In the genomic region with DNA sequence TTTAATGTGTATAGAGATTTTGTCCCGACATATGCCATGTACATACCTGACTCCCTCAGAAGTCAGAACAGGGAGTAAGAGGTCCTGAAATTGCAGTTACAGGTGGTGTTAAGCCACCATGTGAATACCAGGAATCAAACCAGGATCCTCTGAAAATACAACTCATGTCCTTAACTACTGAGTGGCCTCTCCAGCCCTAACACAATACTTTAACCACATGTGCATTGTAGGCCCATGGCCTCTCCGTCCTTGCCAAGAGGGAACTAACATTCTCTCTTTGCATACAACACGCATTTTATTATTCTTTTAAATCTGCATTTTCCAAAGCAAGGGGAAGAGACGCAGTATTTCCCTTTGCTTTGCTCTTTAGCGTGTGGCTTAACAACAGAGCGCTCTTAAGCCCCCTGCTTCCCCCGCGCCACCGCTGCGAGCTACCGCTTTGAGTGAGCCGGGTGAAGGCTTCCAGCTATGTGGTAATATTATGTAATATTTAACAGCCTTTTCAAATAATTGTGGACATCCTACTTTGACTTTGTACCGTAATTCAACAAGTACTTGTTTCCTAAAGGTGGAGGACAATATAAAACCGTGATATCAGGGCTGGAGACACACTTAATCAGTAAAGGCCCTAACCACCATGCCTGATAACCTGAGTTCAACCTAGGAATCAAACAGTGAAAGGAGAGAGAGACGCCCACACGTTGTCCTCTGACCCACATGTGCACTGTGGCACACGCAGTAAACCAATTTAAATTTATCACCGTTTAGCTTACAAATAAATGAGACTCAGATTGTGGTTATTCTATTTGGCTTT, we compare ENCODE assay signal across 15 mouse cellular contexts. TPM values are rescaled to one million over a fixed set of nuclear protein-coding genes. Genes with fewer than 3 reads are reported as not detected.
DNase-seq lines count a peak whose midpoint lies in the region; ATAC-seq and TF ChIP-seq lines count a peak whose summit lies in the region.
"Had no signal": no experiment of that assay in that cellular context is flagged by ENCODE, and none has a peak within 500 bp of the region (broad histone marks: within the 10 kb centered on the region; RNA-seq: fewer than 3 reads in every experiment).

No protein-coding gene starts in this region.

- ATAC-seq in liver, embryonic 11.5 days (replicated peaks; ENCODE audit: low FRiP score), result no peak
- ATAC-seq in granulocyte monocyte progenitor cell, adult 5-6 weeks (replicated peaks; ENCODE audit: poor library complexity, severe bottlenecking), result peak; percentile 38
- ATAC-seq in liver, embryonic 15.5 days (ENCODE audit: insufficient read depth), result peak; percentile 8; the same call in 1 of the 2 replicates
- ATAC-seq in stomach, postnatal 0 days (ENCODE audit: low FRiP score, low TSS enrichment), result peak; percentile 90
- ATAC-seq in forebrain, postnatal 0 days, result no peak

- intact Hi-C loops in left cerebral cortex, postnatal 36 days (cut with DNase I), result no loop called here

- TF ChIP-seq POLR2A in liver, adult 2 months (IDR thresholded peaks at IDR 0.05; ENCODE audit: extremely low read depth, insufficient read depth, low read length), result no peak

- peak overlapping the region; percentile 42; the same call in 1 of the 2 replicates for H3K9ac ChIP-seq in liver, adult 2 months (ENCODE audit: low read depth, low read length)
- H3K9ac ChIP-seq in liver, embryonic 11.5 days (ENCODE audit: low read depth, low read length), result no peak overlapping the region
- H3K9ac ChIP-seq in liver, embryonic 15.5 days, result no peak overlapping the region
- H3K9ac ChIP-seq in stomach, postnatal 0 days (ENCODE audit: low read length), result no peak overlapping the region
- no peak overlapping the region for H3K9ac ChIP-seq in forebrain, postnatal 0 days
- H3K9ac ChIP-seq: lung, embryonic 15.5 days had no signal

- no peak for TF ChIP-seq CTCF in liver, adult 2 months (IDR thresholded peaks at IDR 0.05; ENCODE audit: low read depth, low read length)
- TF ChIP-seq CTCF in stomach, postnatal 0 days (IDR thresholded peaks at IDR 0.05; ENCODE audit: low read depth), result no peak
- no peak for TF ChIP-seq CTCF in forebrain, postnatal 0 days (IDR thresholded peaks at IDR 0.05; ENCODE audit: low read depth)

- DNase-seq in liver, adult 2 months (ENCODE audit: extremely low read depth, low read depth, low spot score), result peak; percentile 97
- no peak for DNase-seq in liver, embryonic 11.5 days (ENCODE audit: low spot score)
- DNase-seq in stomach, postnatal 0 days (ENCODE audit: low spot score), result peak; percentile 69
- DNase-seq in left cerebral cortex, postnatal 36 days (ENCODE audit: low spot score in 2 of 2), result no peak
- DNase-seq in forebrain, postnatal 0 days, result no peak
- DNase-seq: cerebellum, postnatal 10 days; gastrocnemius, postnatal 14 days; layer of hippocampus, postnatal 36 days; right cerebral cortex, adult 18-20 months; thymus, postnatal 25 days had no signal

- H3K27ac ChIP-seq in liver, adult 2 months (replicated peaks; ENCODE audit: insufficient read depth, low read depth, low read length), result peak overlapping the region; percentile 95
- no peak overlapping the region for H3K27ac ChIP-seq in liver, embryonic 11.5 days (ENCODE audit: low read depth, low read length)
- H3K27ac ChIP-seq in liver, embryonic 15.5 days (replicated peaks), result peak overlapping the region; percentile 75
- 0 out of 2 replicates have a peak overlapping the region, but pooled peaks have one; percentile 19 for H3K27ac ChIP-seq in stomach, postnatal 0 days (replicated peaks)
- H3K27ac ChIP-seq in forebrain, postnatal 0 days (ENCODE audit: low read depth, low read length), result no peak overlapping the region
- H3K27ac ChIP-seq: limb, embryonic 10.5 days; lung, embryonic 15.5 days had no signal

- 23% methylated on average over 18 of the region's 18 CpGs for WGBS in liver, adult 2 months
- WGBS in liver, embryonic 11.5 days, result 76% methylated on average over 18 of the region's 18 CpGs
- 59% methylated on average over 18 of the region's 18 CpGs for WGBS in liver, embryonic 15.5 days (ENCODE audit: insufficient replicate concordance)
- 66% methylated on average over 18 of the region's 18 CpGs for WGBS in stomach, postnatal 0 days
- 88% methylated on average over 18 of the region's 18 CpGs for WGBS in forebrain, postnatal 0 days

- H3K36me3 ChIP-seq in liver, adult 2 months (ENCODE audit: control insufficient read depth, insufficient read depth, low read length), result no peaks in the 10 kb centered on the region
- no peaks in the 10 kb centered on the region for H3K36me3 ChIP-seq in liver, embryonic 11.5 days (ENCODE audit: control insufficient read depth, insufficient read depth, low read length)
- no peaks in the 10 kb centered on the region for H3K36me3 ChIP-seq in liver, embryonic 15.5 days (replicated peaks)
- no peaks in the 10 kb centered on the region for H3K36me3 ChIP-seq in stomach, postnatal 0 days (ENCODE audit: control insufficient read depth, insufficient read depth, low read length)
- no peaks in the 10 kb centered on the region for H3K36me3 ChIP-seq in forebrain, postnatal 0 days (ENCODE audit: insufficient read depth)
- H3K36me3 ChIP-seq: limb, embryonic 10.5 days; lung, embryonic 15.5 days had no signal

- no peaks in the 10 kb centered on the region; the same call in 1 of the 2 replicates for H3K79me2 ChIP-seq in liver, adult 2 months (ENCODE audit: control insufficient read depth, insufficient read depth, low read length)

- H3K4me2 ChIP-seq in liver, embryonic 11.5 days, result no peak overlapping the region
- H3K4me2 ChIP-seq in liver, embryonic 15.5 days, result no peak overlapping the region
- no peak overlapping the region for H3K4me2 ChIP-seq in stomach, postnatal 0 days (replicated peaks; ENCODE audit: low read depth)
- H3K4me2 ChIP-seq in forebrain, postnatal 0 days (ENCODE audit: low read depth), result no peak overlapping the region
- H3K4me2 ChIP-seq: lung, embryonic 15.5 days had no signal

- H3K4me1 ChIP-seq in liver, adult 2 months (ENCODE audit: control insufficient read depth, insufficient read depth, low read length), result peaks cover 6% of the 10 kb centered on the region
- peaks cover 23% of the 10 kb centered on the region for H3K4me1 ChIP-seq in liver, embryonic 11.5 days (replicated peaks; ENCODE audit: control insufficient read depth, insufficient read depth, low read length)
- peaks cover 40% of the 10 kb centered on the region for H3K4me1 ChIP-seq in liver, embryonic 15.5 days (replicated peaks)
- H3K4me1 ChIP-seq in stomach, postnatal 0 days (replicated peaks; ENCODE audit: control insufficient read depth, insufficient read depth), result no peaks in the 10 kb centered on the region
- no peaks in the 10 kb centered on the region for H3K4me1 ChIP-seq in forebrain, postnatal 0 days (ENCODE audit: insufficient read depth)
- H3K4me1 ChIP-seq: lung, embryonic 15.5 days had no signal

- H3K4me3 ChIP-seq in liver, adult 2 months (ENCODE audit: insufficient read depth, low read depth, low read length), result peak overlapping the region; percentile 33; the same call in 1 of the 2 replicates
- no peak overlapping the region for H3K4me3 ChIP-seq in liver, embryonic 11.5 days (ENCODE audit: low read depth, low read length)
- H3K4me3 ChIP-seq in liver, embryonic 15.5 days (replicated peaks), result no peak overlapping the region
- H3K4me3 ChIP-seq in stomach, postnatal 0 days (ENCODE audit: low read depth, low read length), result no peak overlapping the region
- no peak overlapping the region for H3K4me3 ChIP-seq in forebrain, postnatal 0 days (ENCODE audit: low read depth, low read length)
- H3K4me3 ChIP-seq: limb, embryonic 10.5 days; lung, embryonic 15.5 days; megakaryocyte, embryonic 14.5 days had no signal

- no peaks in the 10 kb centered on the region for H3K27me3 ChIP-seq in liver, adult 2 months (ENCODE audit: control insufficient read depth, insufficient read depth, low read length)
- H3K27me3 ChIP-seq in liver, embryonic 11.5 days (replicated peaks; ENCODE audit: control insufficient read depth, insufficient read depth, low read length), result no peaks in the 10 kb centered on the region
- no peaks in the 10 kb centered on the region for H3K27me3 ChIP-seq in liver, embryonic 15.5 days
- H3K27me3 ChIP-seq in stomach, postnatal 0 days (ENCODE audit: control insufficient read depth, insufficient read depth, low read length), result no peaks in the 10 kb centered on the region
- H3K27me3 ChIP-seq in forebrain, postnatal 0 days (ENCODE audit: insufficient read depth, low read length), result no peaks in the 10 kb centered on the region
- H3K27me3 ChIP-seq: lung, embryonic 15.5 days had no signal

- TF ChIP-seq EP300 in stomach, postnatal 0 days (optimal IDR thresholded peaks at IDR 0.05), result no peak

- no peaks in the 10 kb centered on the region for H3K9me3 ChIP-seq in liver, embryonic 11.5 days (ENCODE audit: control insufficient read depth, low read length)
- no peaks in the 10 kb centered on the region for H3K9me3 ChIP-seq in liver, embryonic 15.5 days (replicated peaks)
- H3K9me3 ChIP-seq in stomach, postnatal 0 days (ENCODE audit: control insufficient read depth, low read length), result no peaks in the 10 kb centered on the region
- H3K9me3 ChIP-seq in forebrain, postnatal 0 days (ENCODE audit: low read length), result no peaks in the 10 kb centered on the region
- H3K9me3 ChIP-seq: limb, embryonic 10.5 days; lung, embryonic 15.5 days had no signal

RNA-seq across cellular contexts. Expression of a gene that starts 17.6 kb away (rescaled TPM):
- 130 TPM in 2 replicates for total RNA-seq in liver, adult 2 months (2014; rRNA removed)
- polyA plus RNA-seq in liver, adult 2 months (2012; rRNA removed), result 128 and 130 TPM in 2 replicates
- 51.2 and 54.7 TPM in 2 replicates for polyA plus RNA-seq in liver, embryonic 11.5 days (2014; fragmentation: Nextera tagmentation; extraction: Ambion mirVana)
- 73.3 and 80.0 TPM in 2 replicates for total RNA-seq in granulocyte monocyte progenitor cell, adult 5-6 weeks (2014; fragmentation: Nextera tagmentation)
- total RNA-seq in granulocyte monocyte progenitor cell, adult 5-6 weeks (2017), result 202 and 218 TPM in 2 replicates
- 54.0 and 58.1 TPM in 2 replicates for polyA plus RNA-seq in liver, embryonic 15.5 days (2015; fragmentation: Nextera tagmentation; extraction: Ambion mirVana)
- 81.9 and 82.0 TPM in 2 replicates for polyA plus RNA-seq in stomach, postnatal 0 days (2015; fragmentation: Nextera tagmentation; extraction: Ambion mirVana)
- total RNA-seq in left cerebral cortex, postnatal 36 days (2021), result 100 to 1,000 TPM; 118 to 119 TPM
- total RNA-seq in forebrain, postnatal 0 days (2014; rRNA removed), result 118 and 119 TPM in 2 replicates
- polyA plus RNA-seq in forebrain, postnatal 0 days (2015; fragmentation: Nextera tagmentation; extraction: Ambion mirVana), result 122 TPM in 2 replicates

RNA-seq across cellular contexts. Expression of a gene that starts 26.5 kb away (rescaled TPM):
- total RNA-seq in liver, adult 2 months (2014; rRNA removed), result 21.9 and 36.3 TPM in 2 replicates
- polyA plus RNA-seq in liver, adult 2 months (2012; rRNA removed), result 85.0 and 89.8 TPM in 2 replicates
- 21.6 and 26.3 TPM in 2 replicates for polyA plus RNA-seq in liver, embryonic 11.5 days (2014; fragmentation: Nextera tagmentation; extraction: Ambion mirVana)
- total RNA-seq in granulocyte monocyte progenitor cell, adult 5-6 weeks (2014; fragmentation: Nextera tagmentation), result 288 and 308 TPM in 2 replicates
- 141 and 161 TPM in 2 replicates for total RNA-seq in granulocyte monocyte progenitor cell, adult 5-6 weeks (2017)
- 19.3 and 21.0 TPM in 2 replicates for polyA plus RNA-seq in liver, embryonic 15.5 days (2015; fragmentation: Nextera tagmentation; extraction: Ambion mirVana)
- 45.9 and 65.4 TPM in 2 replicates for polyA plus RNA-seq in stomach, postnatal 0 days (2015; fragmentation: Nextera tagmentation; extraction: Ambion mirVana)
- total RNA-seq in left cerebral cortex, postnatal 36 days (2021), result 100 to 1,000 TPM; 116 to 122 TPM
- total RNA-seq in forebrain, postnatal 0 days (2014; rRNA removed), result 87.9 and 94.4 TPM in 2 replicates
- 87.3 and 87.8 TPM in 2 replicates for polyA plus RNA-seq in forebrain, postnatal 0 days (2015; fragmentation: Nextera tagmentation; extraction: Ambion mirVana)

RNA-seq across cellular contexts. Expression of a gene that starts 41.9 kb away (rescaled TPM):
- total RNA-seq in liver, adult 2 months (2014; rRNA removed), result 1.3 and 3.1 TPM in 2 replicates
- 4.1 and 5.8 TPM in 2 replicates for polyA plus RNA-seq in liver, adult 2 months (2012; rRNA removed)
- polyA plus RNA-seq in liver, embryonic 11.5 days (2014; fragmentation: Nextera tagmentation; extraction: Ambion mirVana), result 3.6 and 5.2 TPM in 2 replicates
- 0.15 TPM in 1 of 2 replicates, not detected in the other for total RNA-seq in granulocyte monocyte progenitor cell, adult 5-6 weeks (2014; fragmentation: Nextera tagmentation)
- 0.26 and 0.88 TPM in 2 replicates for total RNA-seq in granulocyte monocyte progenitor cell, adult 5-6 weeks (2017)
- polyA plus RNA-seq in liver, embryonic 15.5 days (2015; fragmentation: Nextera tagmentation; extraction: Ambion mirVana), result 2.1 and 3.2 TPM in 2 replicates
- 0.70 and 0.76 TPM in 2 replicates for polyA plus RNA-seq in stomach, postnatal 0 days (2015; fragmentation: Nextera tagmentation; extraction: Ambion mirVana)
- total RNA-seq in left cerebral cortex, postnatal 36 days (2021), result 1 to 10 TPM; 1.8 to 4.4 TPM
- total RNA-seq in forebrain, postnatal 0 days (2014; rRNA removed), result 0.10 TPM in 1 of 2 replicates, not detected in the other
- 0.80 and 1.1 TPM in 2 replicates for polyA plus RNA-seq in forebrain, postnatal 0 days (2015; fragmentation: Nextera tagmentation; extraction: Ambion mirVana)

RNA-seq across cellular contexts. Expression of a gene that starts 51.3 kb away (rescaled TPM):
- total RNA-seq in liver, adult 2 months (2014; rRNA removed), result 0.83 and 0.87 TPM in 2 replicates
- 0.91 and 1.4 TPM in 2 replicates for polyA plus RNA-seq in liver, adult 2 months (2012; rRNA removed)
- 28.3 and 30.2 TPM in 2 replicates for polyA plus RNA-seq in liver, embryonic 11.5 days (2014; fragmentation: Nextera tagmentation; extraction: Ambion mirVana)
- 3.2 TPM in 1 of 2 replicates, not detected in the other for total RNA-seq in granulocyte monocyte progenitor cell, adult 5-6 weeks (2014; fragmentation: Nextera tagmentation)
- total RNA-seq in granulocyte monocyte progenitor cell, adult 5-6 weeks (2017), result 0.15 and 0.95 TPM in 2 replicates
- polyA plus RNA-seq in liver, embryonic 15.5 days (2015; fragmentation: Nextera tagmentation; extraction: Ambion mirVana), result 5.4 and 5.8 TPM in 2 replicates
- polyA plus RNA-seq in stomach, postnatal 0 days (2015; fragmentation: Nextera tagmentation; extraction: Ambion mirVana), result 25.3 and 29.7 TPM in 2 replicates
- 100 to 1,000 TPM; 173 to 176 TPM for total RNA-seq in left cerebral cortex, postnatal 36 days (2021)
- 45.4 and 61.3 TPM in 2 replicates for total RNA-seq in forebrain, postnatal 0 days (2014; rRNA removed)
- 14.8 and 16.9 TPM in 2 replicates for polyA plus RNA-seq in forebrain, postnatal 0 days (2015; fragmentation: Nextera tagmentation; extraction: Ambion mirVana)

RNA-seq across cellular contexts. Expression of a gene that starts 57.0 kb away (rescaled TPM):
- 1.5 and 1.8 TPM in 2 replicates for total RNA-seq in liver, adult 2 months (2014; rRNA removed)
- polyA plus RNA-seq in liver, adult 2 months (2012; rRNA removed), result 5.2 and 10.0 TPM in 2 replicates
- polyA plus RNA-seq in liver, embryonic 11.5 days (2014; fragmentation: Nextera tagmentation; extraction: Ambion mirVana), result 64.0 and 70.8 TPM in 2 replicates
- 51.9 and 54.4 TPM in 2 replicates for total RNA-seq in granulocyte monocyte progenitor cell, adult 5-6 weeks (2014; fragmentation: Nextera tagmentation)
- total RNA-seq in granulocyte monocyte progenitor cell, adult 5-6 weeks (2017), result 17.9 and 19.9 TPM in 2 replicates
- 16.7 and 16.9 TPM in 2 replicates for polyA plus RNA-seq in liver, embryonic 15.5 days (2015; fragmentation: Nextera tagmentation; extraction: Ambion mirVana)
- polyA plus RNA-seq in stomach, postnatal 0 days (2015; fragmentation: Nextera tagmentation; extraction: Ambion mirVana), result 27.8 and 32.9 TPM in 2 replicates
- 100 to 1,000 TPM; 195 to 221 TPM for total RNA-seq in left cerebral cortex, postnatal 36 days (2021)
- 198 and 245 TPM in 2 replicates for total RNA-seq in forebrain, postnatal 0 days (2014; rRNA removed)
- 175 and 178 TPM in 2 replicates for polyA plus RNA-seq in forebrain, postnatal 0 days (2015; fragmentation: Nextera tagmentation; extraction: Ambion mirVana)

Comparison
In these comparisons a context has a peak if more than half of its experiments do, and no peak if none do; other contexts are left out.
1. DNase-seq: peak in liver, adult 2 months (single experiment) and stomach, postnatal 0 days (single experiment); none in liver, embryonic 11.5 days (single experiment), left cerebral cortex, postnatal 36 days (0 of 2) and forebrain, postnatal 0 days (single experiment).
2. H3K27ac ChIP-seq: peak in liver, adult 2 months (single experiment), liver, embryonic 15.5 days (single experiment) and stomach, postnatal 0 days (single experiment); none in liver, embryonic 11.5 days (single experiment) and forebrain, postnatal 0 days (single experiment).
3. ATAC-seq: peak in granulocyte monocyte progenitor cell, adult 5-6 weeks (single experiment), liver, embryonic 15.5 days (single experiment) and stomach, postnatal 0 days (single experiment); none in liver, embryonic 11.5 days (single experiment) and forebrain, postnatal 0 days (single experiment).